ENCODE assay signal across 41 mouse cellular contexts in the genomic region with DNA sequence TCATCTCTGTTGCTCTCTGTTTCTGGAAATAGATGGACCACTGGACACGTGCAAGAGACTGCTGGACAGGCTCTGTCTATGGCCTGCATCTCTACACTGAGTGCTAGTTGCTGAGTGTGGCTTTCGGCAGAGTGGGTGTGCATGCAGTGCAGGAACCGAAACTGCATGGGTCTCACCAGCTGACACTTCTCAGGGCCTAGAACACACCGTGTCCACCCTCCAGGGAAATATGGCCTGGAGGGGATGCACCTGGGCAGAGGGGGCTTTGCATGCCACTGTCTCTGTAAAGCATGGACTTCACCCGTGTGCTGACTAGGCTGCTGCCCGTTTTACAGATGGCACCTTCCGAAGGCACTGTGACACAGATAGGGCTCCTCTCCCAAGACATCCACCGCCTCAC. TPM values are rescaled to one million over a fixed set of nuclear protein-coding genes. Genes with fewer than 3 reads are reported as not detected.
"Had no signal": no experiment of that assay in that cellular context is flagged by ENCODE, and none has a peak within 500 bp of the region (broad histone marks: within the 10 kb centered on the region; RNA-seq: fewer than 3 reads in every experiment).

No protein-coding gene starts in this region.

- H3K4me3 ChIP-seq: gastrocnemius, adult 2 months; heart, adult 2 months; heart, embryonic 13.5 days; heart, embryonic 15.5 days; hindbrain, embryonic 10.5 days; hindbrain, embryonic 12.5 days; intestine, embryonic 15.5 days; limb, embryonic 13.5 days; limb, embryonic 15.5 days; liver, embryonic 12.5 days had no signal

- H3K27me3 ChIP-seq: heart, embryonic 13.5 days; heart, embryonic 15.5 days; hindbrain, embryonic 12.5 days; intestine, embryonic 15.5 days; limb, embryonic 13.5 days; limb, embryonic 15.5 days; liver, embryonic 12.5 days had no signal

- DNase-seq: gastrocnemius, adult 2 months; gastrocnemius, postnatal 10 days; gastrocnemius, postnatal 25 days; heart, adult 2 months; heart, postnatal 14 days; heart, postnatal 4 days; kidney, adult 18-20 months; kidney, adult 8-10 months; kidney, postnatal 10 days; layer of hippocampus, adult 9-11 months; layer of hippocampus, postnatal 36 days; left cerebral cortex, postnatal 4 days had no signal

- ATAC-seq: hindbrain, embryonic 16.5 days; inflammation-experienced regulatory T-cells, adult 6 months; intestine, embryonic 15.5 days; intestine, postnatal 0 days; liver, embryonic 12.5 days had no signal

- H3K36me3 ChIP-seq: hindbrain, embryonic 12.5 days had no signal

- H3K27ac ChIP-seq: gastrocnemius, adult 2 months; heart, adult 2 months; heart, embryonic 13.5 days; heart, embryonic 15.5 days; hindbrain, embryonic 10.5 days; hindbrain, embryonic 12.5 days; hindbrain, embryonic 14.5 days; intestine, embryonic 15.5 days; limb, embryonic 13.5 days; limb, embryonic 15.5 days; liver, embryonic 12.5 days; liver, embryonic 14.5 days had no signal

- H3K4me1 ChIP-seq: heart, embryonic 13.5 days; heart, embryonic 15.5 days; hindbrain, embryonic 10.5 days; hindbrain, embryonic 12.5 days; intestine, embryonic 15.5 days; limb, embryonic 15.5 days; liver, embryonic 12.5 days had no signal

- H3K4me2 ChIP-seq: heart, embryonic 11.5 days; heart, embryonic 13.5 days; heart, embryonic 15.5 days; hindbrain, embryonic 12.5 days; hindbrain, embryonic 14.5 days; intestine, embryonic 15.5 days; limb, embryonic 13.5 days; limb, embryonic 15.5 days; liver, embryonic 12.5 days had no signal

- H3K9me3 ChIP-seq: heart, embryonic 13.5 days; heart, embryonic 15.5 days; hindbrain, embryonic 10.5 days; hindbrain, embryonic 12.5 days; intestine, embryonic 15.5 days; limb, embryonic 13.5 days; limb, embryonic 15.5 days; liver, embryonic 12.5 days had no signal

- H3K9ac ChIP-seq: heart, embryonic 13.5 days; heart, embryonic 15.5 days; hindbrain, embryonic 12.5 days; hindbrain, embryonic 14.5 days; intestine, embryonic 15.5 days; limb, embryonic 13.5 days; limb, embryonic 15.5 days; liver, embryonic 12.5 days; liver, embryonic 14.5 days had no signal

RNA-seq across cellular contexts. Expression of a gene that starts 11.8 kb away (rescaled TPM):
- total RNA-seq: granulocyte monocyte progenitor cell, adult 5-6 weeks; heart, adult 2 months; heart, postnatal 14 days; layer of hippocampus, postnatal 14 days; layer of hippocampus, postnatal 36 days; left cerebral cortex, adult 18-20 months; left cerebral cortex, postnatal 10 days; left cerebral cortex, postnatal 25 days; left cerebral cortex, postnatal 4 days; liver, adult 2 months had no signal
- polyA plus RNA-seq: inflammation-experienced regulatory T-cells, adult 6 months had no signal

RNA-seq across cellular contexts. Expression of a gene that starts 55.0 kb away (rescaled TPM):
- total RNA-seq: gastrocnemius, adult 2 months; gastrocnemius, postnatal 10 days; gastrocnemius, postnatal 25 days; gastrocnemius, postnatal 4 days; granulocyte monocyte progenitor cell, adult 5-6 weeks; heart, adult 2 months; heart, postnatal 14 days; heart, postnatal 4 days; layer of hippocampus, adult 18-20 months; layer of hippocampus, adult 8-10 months; layer of hippocampus, postnatal 14 days; layer of hippocampus, postnatal 36 days; left cerebral cortex, adult 18-20 months; left cerebral cortex, adult 8-10 months; left cerebral cortex, postnatal 10 days; left cerebral cortex, postnatal 25 days; left cerebral cortex, postnatal 4 days; liver, adult 2 months had no signal
- polyA plus RNA-seq: heart, adult 2 months; heart, embryonic 11.5 days; heart, embryonic 13.5 days; heart, embryonic 15.5 days; heart, postnatal 0 days; hindbrain, embryonic 10.5 days; hindbrain, embryonic 12.5 days; hindbrain, embryonic 14.5 days; hindbrain, embryonic 16.5 days; inflammation-experienced regulatory T-cells, adult 6 months; intestine, embryonic 15.5 days; intestine, postnatal 0 days; kidney, embryonic 14.5 days; kidney, embryonic 16.5 days; large intestine, adult 2 months; limb, embryonic 11.5 days; limb, embryonic 13.5 days; limb, embryonic 15.5 days; liver, adult 2 months; liver, embryonic 12.5 days; liver, embryonic 14.5 days had no signal
